Mouse (Mus musculus) MEL (cell line): ENCODE measurements at regions not wholly inside any gene's neighbourhood (a gene's known extent, or its start where the extent isn't known, plus 50 kb on each side); places are given as distances from the start of the nearest gene placed in this dataset.

Experiments used
- DNase-seq: peaks from one replicate; pipeline ENCODE4 v3.0.0; 2011; ENCODE audit warnings: low read depth, low spot score
- H3K27ac ChIP-seq: 2 replicates; pipeline ENCODE4 v1.5.1; 2012; ENCODE audit warnings: low read depth, mild to moderate bottlenecking, control low read depth, low read length, moderate library complexity; ENCODE audit not compliant: control insufficient read depth
- H3K27me3 ChIP-seq, 2 experiments: fragments of 150-350 bp in 1 of 2; sonication (generic) in 1 of 2; 2 replicates each; pipeline ENCODE4 v1.6.1; 2012; ENCODE audit warnings: low read length in 2 of 2, mild to moderate bottlenecking in 2 of 2, improper control_type of control experiment in 1 of 2, moderate library complexity in 1 of 2; ENCODE audit not compliant: insufficient read depth in 2 of 2, control insufficient read depth in 1 of 2
- H3K36me3 ChIP-seq, 2 experiments: 2 replicates each; pipeline ENCODE4 v1.6.1; 2012 to 2014; ENCODE audit warnings: low read length in 2 of 2, improper control_type of control experiment in 1 of 2, inconsistent platforms in 1 of 2, mild to moderate bottlenecking in 1 of 2; ENCODE audit not compliant: insufficient read depth in 2 of 2, control insufficient read depth in 1 of 2
- H3K4me1 ChIP-seq, 2 experiments: fragments of 150-350 bp in 1 of 2; sonication (generic) in 1 of 2; 2 replicates each; pipeline ENCODE4 v1.6.1; 2012; ENCODE audit warnings: low read length in 2 of 2, improper control_type of control experiment in 1 of 2, mild to moderate bottlenecking in 1 of 2; ENCODE audit not compliant: insufficient read depth in 2 of 2, control insufficient read depth in 1 of 2
- H3K4me3 ChIP-seq, 2 experiments: fragments of 150-350 bp in 1 of 2; sonication (generic) in 1 of 2; 2 replicates each; pipeline ENCODE4 v1.5.1; 2012; ENCODE audit warnings: low read depth in 2 of 2, low read length in 2 of 2, mild to moderate bottlenecking in 2 of 2, moderate library complexity in 2 of 2, control low read depth in 1 of 2, improper control_type of control experiment in 1 of 2; ENCODE audit not compliant: control insufficient read depth in 1 of 2, insufficient read depth in 1 of 2
- H3K79me2 ChIP-seq: 2 replicates; pipeline ENCODE4 v1.6.1; 2012; ENCODE audit warnings: mild to moderate bottlenecking, low read length, moderate library complexity; ENCODE audit not compliant: control insufficient read depth, poor library complexity, insufficient read depth
- H3K9ac ChIP-seq: 2 replicates; pipeline ENCODE4 v1.6.1; 2012; ENCODE audit warnings: low read depth, mild to moderate bottlenecking, control low read depth, low read length, moderate library complexity; ENCODE audit not compliant: control insufficient read depth, poor library complexity, severe bottlenecking
- H3K9me3 ChIP-seq: fragments of 150-350 bp; sonication (generic); replicated peaks from 2 replicates; pipeline ENCODE4 v1.6.1; 2012; ENCODE audit warnings: mild to moderate bottlenecking, low read length, improper control_type of control experiment, moderate library complexity; ENCODE audit not compliant: insufficient read depth
- BHLHE40 ChIP-seq: IDR thresholded peaks from 2 replicates; pipeline ENCODE4 v1.6.1; 2012; ENCODE audit warnings: low read depth, mild to moderate bottlenecking, inconsistent platforms, low read length, improper control_type of control experiment, borderline replicate concordance
- E2F4 ChIP-seq: IDR thresholded peaks from 2 replicates; pipeline ENCODE4 v1.6.1; 2011; ENCODE audit warnings: low read depth, low read length, improper control_type of control experiment, borderline replicate concordance
- ELF1 ChIP-seq: IDR thresholded peaks from 2 replicates; pipeline ENCODE4 v1.6.1; 2014; ENCODE audit warnings: low read depth, mild to moderate bottlenecking, inconsistent platforms, low read length, improper control_type of control experiment, moderate library complexity
- EP300 ChIP-seq, 2 experiments: IDR thresholded peaks; 2 replicates each; pipeline ENCODE4 v1.6.1; 2011; ENCODE audit warnings: improper control_type of control experiment in 2 of 2, low read length in 2 of 2, low read depth in 1 of 2, mild to moderate bottlenecking in 1 of 2
- GABPA ChIP-seq: IDR thresholded peaks from 2 replicates; pipeline ENCODE4 v1.6.1; 2012; ENCODE audit warnings: low read depth, mild to moderate bottlenecking, inconsistent platforms, low read length, improper control_type of control experiment, moderate library complexity
- HCFC1 ChIP-seq: IDR thresholded peaks from 2 replicates; pipeline ENCODE4 v1.6.1; 2012; ENCODE audit warnings: low read depth, mild to moderate bottlenecking, inconsistent platforms, low read length, improper control_type of control experiment, moderate library complexity
- JUND ChIP-seq: IDR thresholded peaks from 2 replicates; pipeline ENCODE4 v1.6.1; 2011; ENCODE audit warnings: low read depth, mild to moderate bottlenecking, improper control_type of control experiment, low read length
- KAT2A ChIP-seq: conservative IDR thresholded peaks from 2 replicates; pipeline ENCODE4 v1.6.1; 2012; ENCODE audit warnings: low read depth, low read length, improper control_type of control experiment, inconsistent platforms
- MAFK ChIP-seq: IDR thresholded peaks from 2 replicates; pipeline ENCODE4 v1.6.1; 2011; ENCODE audit warnings: low read depth, mild to moderate bottlenecking, low read length, improper control_type of control experiment, borderline replicate concordance
- MAZ ChIP-seq: IDR thresholded peaks from 2 replicates; pipeline ENCODE4 v1.6.1; 2012; ENCODE audit warnings: low read depth, mild to moderate bottlenecking, inconsistent platforms, low read length, improper control_type of control experiment
- MEF2A ChIP-seq: IDR thresholded peaks from 2 replicates; pipeline ENCODE4 v1.6.1; 2014; ENCODE audit warnings: low read depth, mild to moderate bottlenecking, inconsistent platforms, low read length, improper control_type of control experiment; ENCODE audit not compliant: poor library complexity, insufficient replicate concordance, severe bottlenecking; ENCODE audit errors: extremely low read depth
- MXI1 ChIP-seq: IDR thresholded peaks from 2 replicates; pipeline ENCODE4 v1.6.1; 2011; ENCODE audit warnings: mild to moderate bottlenecking, low read depth, low read length, improper control_type of control experiment
- NELFE ChIP-seq: IDR thresholded peaks from 2 replicates; pipeline ENCODE4 v1.6.1; 2011; ENCODE audit warnings: low read depth, low read length, improper control_type of control experiment
- POLR2A ChIP-seq, 2 experiments: IDR thresholded peaks; 2 replicates each; pipeline ENCODE4 v1.6.1; 2011 to 2012; ENCODE audit warnings: low read length in 2 of 2, mild to moderate bottlenecking in 2 of 2, control low read depth in 1 of 2, improper control_type of control experiment in 1 of 2, low read depth in 1 of 2, moderate library complexity in 1 of 2; ENCODE audit not compliant: control insufficient read depth in 1 of 2, insufficient read depth in 1 of 2, poor library complexity in 1 of 2
- POLR2AphosphoS5 ChIP-seq: IDR thresholded peaks from 2 replicates; pipeline ENCODE4 v1.6.1; 2012; ENCODE audit warnings: low read depth, borderline replicate concordance, mild to moderate bottlenecking, inconsistent platforms, low read length, moderate library complexity, mixed read lengths
- RCOR1 ChIP-seq: IDR thresholded peaks from 2 replicates; pipeline ENCODE4 v1.6.1; 2012; ENCODE audit warnings: low read depth, mild to moderate bottlenecking, inconsistent platforms, low read length, improper control_type of control experiment
- SIN3A ChIP-seq: IDR thresholded peaks from 2 replicates; pipeline ENCODE4 v1.6.1; 2012; ENCODE audit warnings: low read length, improper control_type of control experiment, inconsistent platforms
- SMC3 ChIP-seq: IDR thresholded peaks from 2 replicates; pipeline ENCODE4 v1.6.1; 2011; ENCODE audit warnings: low read depth, low read length, improper control_type of control experiment
- TBP ChIP-seq: IDR thresholded peaks from 2 replicates; pipeline ENCODE4 v1.8.0; 2011; ENCODE audit warnings: low read depth, low read length, improper control_type of control experiment
- TCF12 ChIP-seq: IDR thresholded peaks from 2 replicates; pipeline ENCODE4 v1.6.1; 2014; ENCODE audit warnings: low read depth, mild to moderate bottlenecking, inconsistent platforms, low read length, improper control_type of control experiment, moderate library complexity
- UBTF ChIP-seq: IDR thresholded peaks from 2 replicates; pipeline ENCODE4 v1.6.1; 2012; ENCODE audit warnings: low read depth, mild to moderate bottlenecking, inconsistent platforms, low read length, improper control_type of control experiment, moderate library complexity, borderline replicate concordance; ENCODE audit not compliant: insufficient read depth
- USF2 ChIP-seq, 2 experiments: IDR thresholded peaks; 2 replicates each; pipeline ENCODE4 v1.6.1; 2011 to 2012; ENCODE audit warnings: improper control_type of control experiment in 2 of 2, low read length in 2 of 2, borderline replicate concordance in 1 of 2, inconsistent platforms in 1 of 2, low read depth in 1 of 2, mild to moderate bottlenecking in 1 of 2; ENCODE audit not compliant: insufficient read depth in 1 of 2
- ZC3H11A ChIP-seq: IDR thresholded peaks from 2 replicates; pipeline ENCODE4 v1.6.1; 2012; ENCODE audit warnings: low read depth, mild to moderate bottlenecking, inconsistent platforms, low read length, improper control_type of control experiment
- ZKSCAN1 ChIP-seq: IDR thresholded peaks from 2 replicates; pipeline ENCODE4 v1.6.1; 2012; ENCODE audit warnings: low read depth, mild to moderate bottlenecking, inconsistent platforms, low read length, improper control_type of control experiment, moderate library complexity
- ZMIZ1 ChIP-seq: IDR thresholded peaks from 2 replicates; pipeline ENCODE4 v1.6.1; 2012; ENCODE audit warnings: low read depth, mild to moderate bottlenecking, inconsistent platforms, low read length, improper control_type of control experiment, moderate library complexity
- ZNF384 ChIP-seq: IDR thresholded peaks from 2 replicates; pipeline ENCODE4 v1.6.1; 2012; ENCODE audit warnings: low read depth, mild to moderate bottlenecking, inconsistent platforms, low read length, improper control_type of control experiment

GRCm38 (mm10) chr3:52746917-52747316 is 270.1 kb downstream of the Cog6 start:
- H3K9ac ChIP-seq = no peak overlapping the region
- H3K4me3 ChIP-seq = no peak overlapping the region
- no peak overlapping the region for H3K27ac ChIP-seq
- no peaks in the 10 kb centered on the region for H3K36me3 ChIP-seq
- no peak for DNase-seq
- no peaks in the 10 kb centered on the region for H3K9me3 ChIP-seq
- no peaks in the 10 kb centered on the region for H3K79me2 ChIP-seq
- TF ChIP-seq MEF2A = no peak
- no peak for TF ChIP-seq ELF1
- TF ChIP-seq RCOR1 = no peak
- no peak for TF ChIP-seq POLR2A (IDR thresholded peaks at IDR 0.05; ENCODE audit: control insufficient read depth in 1 of 2, insufficient read depth in 1 of 2, low read depth in 1 of 2, low read length in 2 of 2, poor library complexity in 1 of 2)
- TF ChIP-seq JUND = no peak
- no peak for TF ChIP-seq POLR2AphosphoS5
- TF ChIP-seq ZKSCAN1 = no peak
- TF ChIP-seq ZC3H11A = no peak
- TF ChIP-seq HCFC1 = no peak
- no peak for TF ChIP-seq EP300 (IDR thresholded peaks at IDR 0.05; ENCODE audit: low read depth in 1 of 2, low read length in 2 of 2)
- no peak for TF ChIP-seq TBP
- TF ChIP-seq MAZ = no peak
- no peaks in the 10 kb centered on the region for H3K27me3 ChIP-seq
- H3K4me1 ChIP-seq = no peaks in the 10 kb centered on the region

DNA sequence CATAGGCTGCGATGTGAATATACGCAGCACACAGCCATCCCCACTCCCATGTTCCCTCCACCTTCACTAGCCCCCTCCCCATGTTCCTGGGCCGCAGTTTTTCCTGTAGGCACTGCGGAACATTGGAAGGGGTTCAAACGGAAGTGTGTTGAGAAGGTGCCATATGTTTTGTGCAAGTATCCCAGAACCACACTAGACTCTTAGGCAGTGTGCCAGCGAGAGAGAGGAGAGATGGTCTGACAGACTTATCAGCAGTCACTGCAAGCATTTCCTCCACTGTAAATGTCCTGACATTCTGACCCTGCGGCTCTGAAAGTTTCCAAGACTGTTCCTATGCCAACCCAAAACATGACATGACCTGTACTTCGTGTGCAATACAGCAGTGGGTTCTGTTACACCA is 272.7 kb downstream of the Cog6 start:
- H3K27ac ChIP-seq = no peak overlapping the region
- no peak for TF ChIP-seq ZKSCAN1
- TF ChIP-seq MEF2A = no peak
- TF ChIP-seq MXI1 = no peak
- TF ChIP-seq USF2 (IDR thresholded peaks at IDR 0.05; ENCODE audit: borderline replicate concordance in 1 of 2, insufficient read depth in 1 of 2, low read depth in 1 of 2, low read length in 2 of 2) = no peak
- TF ChIP-seq KAT2A = no peak
- TF ChIP-seq MAFK = no peak
- TF ChIP-seq ZNF384 = no peak
- TF ChIP-seq EP300 (IDR thresholded peaks at IDR 0.05; ENCODE audit: low read depth in 1 of 2, low read length in 2 of 2) = no peak
- TF ChIP-seq TCF12 = no peak
- no peak for TF ChIP-seq GABPA
- TF ChIP-seq BHLHE40 = no peak
- TF ChIP-seq ZMIZ1 = no peak
- no peak for TF ChIP-seq SIN3A
- no peak for TF ChIP-seq NELFE
- TF ChIP-seq UBTF = no peak
- TF ChIP-seq SMC3 = no peak
- TF ChIP-seq E2F4 = no peak
- TF ChIP-seq, all 39 proteins: peak for 0
- H3K27me3 ChIP-seq = no peaks in the 10 kb centered on the region
- H3K4me3 ChIP-seq = no peak overlapping the region
- H3K79me2 ChIP-seq = no peaks in the 10 kb centered on the region
- DNase-seq = no peak
- H3K9me3 ChIP-seq = no peaks in the 10 kb centered on the region
- no peaks in the 10 kb centered on the region for H3K36me3 ChIP-seq
- no peak overlapping the region for H3K9ac ChIP-seq
- H3K4me1 ChIP-seq = no peaks in the 10 kb centered on the region
